Mouse (Mus musculus) kidney, adult 2 months (tissue): ENCODE measurements around the gene Car12.

Experiments
- CTCF ChIP-seq: fragments of 200-500 bp; conservative IDR thresholded peaks from 2 replicates; pipeline ENCODE4 v1.5.1; 2011; ENCODE audit warnings: low read depth, mild to moderate bottlenecking, control low read depth, low read length, moderate library complexity, mixed read lengths; ENCODE audit not compliant: insufficient read depth, insufficient read length
- POLR2A ChIP-seq: fragments of 200-500 bp; IDR thresholded peaks from one replicate; pipeline ENCODE4 v1.6.1; 2011; ENCODE audit warnings: low read depth, low read length, control low read depth

DNA sequence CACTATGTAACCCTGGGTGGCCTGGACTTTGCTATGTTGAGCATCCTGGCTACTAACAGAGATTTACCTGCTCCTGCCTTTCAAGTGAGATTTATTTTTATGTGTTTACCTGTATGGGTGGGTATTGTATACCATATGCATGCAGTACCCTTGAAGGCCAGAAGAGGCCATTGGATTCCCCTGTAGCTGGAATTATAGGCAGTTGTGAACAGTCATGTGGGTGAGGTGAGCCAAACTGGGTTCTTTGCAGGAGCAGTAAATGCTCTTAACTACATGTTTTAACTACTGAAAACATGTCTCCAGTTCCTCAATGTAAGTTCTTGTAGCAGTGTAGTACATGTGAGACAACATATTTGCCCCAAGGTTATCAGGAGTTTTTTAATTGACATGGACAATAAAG is 8.1 kb upstream of the Car12 start:
- TF ChIP-seq CTCF (no peak), POLR2A (no peak)
